Mouse (Mus musculus) E14TG2a.4 (cell line): ENCODE results near the gene AI854703.

ENCODE experiments used
- CTCF ChIP-seq: conservative IDR thresholded peaks from 2 replicates; pipeline ENCODE4 v1.5.1; 2014; ENCODE audit warnings: low read length
- NANOG ChIP-seq: IDR thresholded peaks from 2 replicates; pipeline ENCODE4 v1.6.1; 2014; ENCODE audit warnings: borderline replicate concordance, low read length, mixed read lengths

DNA sequence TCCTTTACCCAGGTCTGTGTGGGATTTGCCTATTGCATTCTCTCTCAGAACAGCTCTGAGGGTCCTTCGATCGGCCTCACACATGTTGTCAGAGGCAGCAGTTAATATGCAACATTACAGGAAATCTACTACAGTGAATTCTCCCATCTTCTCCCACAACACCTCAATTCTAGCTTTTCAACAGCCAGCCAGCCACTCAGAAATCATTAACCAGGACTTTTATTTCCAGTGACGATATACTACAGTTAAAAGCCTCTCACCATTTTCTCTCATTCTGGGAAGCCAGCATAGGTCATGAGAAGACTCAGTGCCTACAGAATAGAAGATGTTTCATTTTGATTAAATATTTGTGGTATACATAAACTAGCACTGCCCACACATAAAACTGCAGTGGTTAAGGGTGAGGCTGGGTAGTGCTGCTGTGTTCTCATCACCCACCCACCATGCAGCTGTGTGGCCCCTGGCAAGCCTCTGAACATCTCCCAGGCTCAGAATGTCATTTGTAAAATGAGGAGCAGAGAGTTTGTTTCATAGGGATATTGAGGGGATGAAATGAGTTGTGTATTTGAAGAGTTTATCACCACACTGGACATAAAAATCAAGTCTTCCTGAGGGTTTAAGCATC lies 35.2 kb upstream of the AI854703 start:
- TF ChIP-seq CTCF (no peak), NANOG (no peak)
